Mouse (Mus musculus) cerebellum, postnatal 4 days (tissue): ENCODE results near the gene Vmp1.
A peak's percentile ranks its signal among the peaks of the same experiment; 100 is the strongest.

Experiments
- DNase-seq, 2 experiments: peaks; one replicate each; pipeline ENCODE4 v3.0.0; 2022; ENCODE audit warnings: low spot score in 2 of 2, mixed read lengths in 1 of 2

Vmp1 gene

GRCm38 (mm10) chr11:86568425-86568824 lies 115.2 kb downstream of the Vmp1 start:
- DNase-seq, result no peak

GRCm38 (mm10) chr11:86558258-86558657 lies 125.4 kb downstream of the Vmp1 start:
- DNase-seq, result no peak

- no peak for DNase-seq
Measured at GRCm38 (mm10) chr11:86553525-86553924, 130.1 kb downstream of the Vmp1 start.

GRCm38 (mm10) chr11:86547412-86547811 lies 136.2 kb downstream of the Vmp1 start:
- no peak for DNase-seq

- no peak for DNase-seq
Measured at GRCm38 (mm10) chr11:86545556-86545955, 138.1 kb downstream of the Vmp1 start.

- DNase-seq, result peak; percentile 98
Measured at GRCm38 (mm10) chr11:86544639-86545299, 138.9 kb downstream of the Vmp1 start, which contains the start of the genes Rps6kb1 and Tubd1. Rps6kb1 (minus strand) TSS chr11:86544805. Tubd1 (plus strand) TSS chr11:86544991.

GRCm38 (mm10) chr11:86543960-86544638 lies 139.5 kb downstream of the Vmp1 start:
- peak in 1 of 2 experiments; percentile 22 for DNase-seq

GRCm38 (mm10) chr11:86542851-86543250 lies 140.8 kb downstream of the Vmp1 start:
- DNase-seq, result no peak

GRCm38 (mm10) chr11:86540476-86540845 lies 143.2 kb downstream of the Vmp1 start:
- DNase-seq, result no peak

GRCm38 (mm10) chr11:86539716-86540475 lies 143.7 kb downstream of the Vmp1 start:
- DNase-seq, result no peak

- no peak for DNase-seq
Measured at GRCm38 (mm10) chr11:86538786-86539185, 144.8 kb downstream of the Vmp1 start.

GRCm38 (mm10) chr11:86534201-86534910 lies 149.3 kb downstream of the Vmp1 start:
- DNase-seq, result no peak
